Mouse (Mus musculus) spleen, adult 18-20 months (tissue): ENCODE data around the gene Nova1.

Experiments used
- DNase-seq, 2 experiments: peaks; one replicate each; pipeline ENCODE4 v3.0.0; 2022; ENCODE audit warnings: mixed read lengths in 2 of 2

Gene Nova1

GRCm38 (mm10) chr12:46818856-46819347 is at the start of gene Nova1:
TSS of gene Nova1 (minus strand) at chr12:46818929.
- DNase-seq = peak in 1 of 2 experiments; percentile 1

GRCm38 (mm10) chr12:46819348-46820022 is 756 bp upstream of the Nova1 start:
- peak; percentile 26 to 37 for DNase-seq

- DNase-seq = no peak
Measured at GRCm38 (mm10) chr12:46818021-46818855, 491 bp downstream of the Nova1 start.

GRCm38 (mm10) chr12:46817211-46817803 is 1.4 kb downstream of the Nova1 start:
- no peak for DNase-seq

- DNase-seq = no peak
Measured at GRCm38 (mm10) chr12:46816291-46816690, 2.4 kb downstream of the Nova1 start.

GRCm38 (mm10) chr12:46815697-46816096 is 3.0 kb downstream of the Nova1 start:
- DNase-seq = no peak

GRCm38 (mm10) chr12:46814820-46815219 is 3.9 kb downstream of the Nova1 start:
- no peak for DNase-seq

GRCm38 (mm10) chr12:46801311-46801710 is 17.4 kb downstream of the Nova1 start:
- no peak for DNase-seq

- no peak for DNase-seq
Measured at GRCm38 (mm10) chr12:46782301-46783280, 36.1 kb downstream of the Nova1 start.

- DNase-seq = no peak
Measured at GRCm38 (mm10) chr12:46781481-46781880, 37.2 kb downstream of the Nova1 start.

GRCm38 (mm10) chr12:46780983-46781382 is 37.7 kb downstream of the Nova1 start:
- DNase-seq = no peak

- no peak for DNase-seq
Measured at GRCm38 (mm10) chr12:46759450-46759849, 59.3 kb downstream of the Nova1 start.

- no peak for DNase-seq
Measured at GRCm38 (mm10) chr12:46754325-46754848, 64.3 kb downstream of the Nova1 start.

- DNase-seq = no peak
Measured at GRCm38 (mm10) chr12:46753096-46753495, 65.6 kb downstream of the Nova1 start.

- DNase-seq = no peak
Measured at GRCm38 (mm10) chr12:46733261-46733660, 85.5 kb downstream of the Nova1 start.

GRCm38 (mm10) chr12:46731943-46732342 is 86.8 kb downstream of the Nova1 start:
- DNase-seq = no peak

GRCm38 (mm10) chr12:46721914-46722313 is 96.8 kb downstream of the Nova1 start:
- DNase-seq = no peak

GRCm38 (mm10) chr12:46719076-46719475 is 99.7 kb downstream of the Nova1 start:
- DNase-seq = no peak

GRCm38 (mm10) chr12:46710094-46710493 is 108.6 kb downstream of the Nova1 start:
- no peak for DNase-seq

GRCm38 (mm10) chr12:46709475-46709874 is 109.3 kb downstream of the Nova1 start:
- DNase-seq = no peak

GRCm38 (mm10) chr12:46700202-46700601 is 118.5 kb downstream of the Nova1 start:
- DNase-seq = no peak

GRCm38 (mm10) chr12:46676341-46676740 is 142.4 kb downstream of the Nova1 start:
- DNase-seq = no peak
